ENCODE assay signal across 14 mouse cellular contexts in genomic region chr1:140851568-140851967, GRCm38 (mm10).
"Had no signal": no experiment of that assay in that cellular context is flagged by ENCODE, and none has a peak within 500 bp of the region (broad histone marks: within the 10 kb centered on the region; RNA-seq: fewer than 3 reads in every experiment).

No protein-coding gene starts in this region.

- H3K9ac ChIP-seq: liver, embryonic 15.5 days; neural tube, embryonic 13.5 days had no signal

- H3K4me1 ChIP-seq: limb, embryonic 10.5 days; liver, embryonic 15.5 days; midbrain, embryonic 10.5 days; neural tube, embryonic 13.5 days had no signal

- H3K27ac ChIP-seq: limb, embryonic 10.5 days; liver, embryonic 15.5 days; midbrain, embryonic 10.5 days; neural tube, embryonic 13.5 days had no signal

- H3K9me3 ChIP-seq: limb, embryonic 10.5 days; liver, embryonic 15.5 days; midbrain, embryonic 10.5 days; neural tube, embryonic 13.5 days had no signal

- H3K27me3 ChIP-seq: liver, embryonic 15.5 days; neural tube, embryonic 13.5 days had no signal

- DNase-seq: kidney, adult 18-20 months; kidney, postnatal 25 days; lung, adult 2 months; lung, postnatal 10 days; lung, postnatal 4 days; retina, postnatal 1 day; right cerebral cortex, postnatal 4 days; thymus, postnatal 4 days had no signal

- H3K4me2 ChIP-seq: liver, embryonic 11.5 days; liver, embryonic 15.5 days; neural tube, embryonic 13.5 days had no signal

- H3K36me3 ChIP-seq: limb, embryonic 10.5 days; liver, embryonic 15.5 days; midbrain, embryonic 10.5 days; neural tube, embryonic 13.5 days had no signal

- H3K4me3 ChIP-seq: limb, embryonic 10.5 days; liver, embryonic 15.5 days; midbrain, embryonic 10.5 days; neural tube, embryonic 13.5 days had no signal

- ATAC-seq: midbrain, embryonic 16.5 days had no signal
